Comparison of ENCODE assay signal across 9 mouse cellular contexts in the genomic region with DNA sequence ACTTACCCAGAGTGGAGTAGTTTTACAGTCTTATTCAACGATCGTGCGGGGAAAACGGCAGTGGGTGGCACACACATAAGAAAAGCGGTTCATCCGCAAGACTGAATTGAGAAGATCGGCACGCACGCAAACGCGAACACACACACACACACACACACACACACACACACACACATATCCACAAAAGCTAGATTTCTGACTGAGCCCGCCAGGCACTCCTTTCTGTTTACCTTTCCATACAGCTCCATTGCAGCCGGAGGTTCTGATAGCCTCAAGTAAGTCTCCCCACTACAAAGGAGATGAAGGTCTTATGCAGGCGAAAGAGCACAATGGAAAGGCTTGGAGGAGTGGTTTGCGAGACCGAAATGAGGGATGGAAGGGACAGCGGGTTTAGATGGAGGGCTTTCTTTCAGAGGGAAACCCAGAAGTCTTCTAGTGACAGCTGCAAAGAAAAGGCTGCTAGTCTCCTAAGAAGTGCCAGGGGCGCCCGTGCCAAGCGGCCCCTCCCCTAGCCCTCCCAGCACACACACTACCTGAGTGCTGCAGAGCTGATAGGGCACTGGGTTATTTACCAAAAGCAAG. TPM values are rescaled to one million over a fixed set of nuclear protein-coding genes. Genes with fewer than 3 reads are reported as not detected.
DNase-seq lines count a peak whose midpoint lies in the region; ATAC-seq and TF ChIP-seq lines count a peak whose summit lies in the region.
"Had no signal": no experiment of that assay in that cellular context is flagged by ENCODE, and none has a peak within 500 bp of the region (broad histone marks: within the 10 kb centered on the region; RNA-seq: fewer than 3 reads in every experiment).

Gene Rab3c (minus strand): TSS at position 434 of the 582 bp plus-strand sequence.

- WGBS in heart, postnatal 0 days: 2% methylated on average over 20 of the region's 20 CpGs
- whole genome bisulfite sequencing in forebrain, postnatal 0 days: under 1% methylated on average over 20 of the region's 20 CpGs
- WGBS in limb, embryonic 11.5 days: 2% methylated on average over 20 of the region's 20 CpGs
- under 1% methylated on average over 20 of the region's 20 CpGs for WGBS in midbrain, embryonic 14.5 days

- no peaks in the 10 kb centered on the region for H3K36me3 ChIP-seq in heart, postnatal 0 days (replicated peaks; ENCODE audit: control insufficient read depth, insufficient read depth, low read length)
- H3K36me3 ChIP-seq in forebrain, postnatal 0 days (ENCODE audit: insufficient read depth): no peaks in the 10 kb centered on the region
- no peaks in the 10 kb centered on the region for H3K36me3 ChIP-seq in limb, embryonic 11.5 days (ENCODE audit: control insufficient read depth, insufficient read depth, low read length)
- no peaks in the 10 kb centered on the region for H3K36me3 ChIP-seq in midbrain, embryonic 14.5 days (ENCODE audit: control insufficient read depth, insufficient read depth, low read length)

- peaks cover 17% of the 10 kb centered on the region; the same call in 1 of the 2 replicates for H3K27me3 ChIP-seq in heart, postnatal 0 days (ENCODE audit: control insufficient read depth, insufficient read depth, low read length)
- H3K27me3 ChIP-seq in forebrain, postnatal 0 days (ENCODE audit: insufficient read depth, low read length): no peaks in the 10 kb centered on the region
- H3K27me3 ChIP-seq in limb, embryonic 11.5 days (ENCODE audit: control insufficient read depth, insufficient read depth, low read length): 0 out of 2 replicates have a peak, but pooled peaks cover 3% of the 10 kb centered on the region
- no peaks in the 10 kb centered on the region for H3K27me3 ChIP-seq in midbrain, embryonic 14.5 days (ENCODE audit: control insufficient read depth, insufficient read depth, low read length)
- H3K27me3 ChIP-seq: CH12.LX had no signal

- peak within 1 kb of the TSS; percentile 40 for H3K4me3 ChIP-seq in heart, postnatal 0 days (ENCODE audit: low read depth, low read length)
- peak within 1 kb of the TSS; percentile 72 for H3K4me3 ChIP-seq in forebrain, postnatal 0 days (ENCODE audit: low read depth, low read length)
- peak within 1 kb of the TSS; percentile 26 for H3K4me3 ChIP-seq in limb, embryonic 11.5 days (ENCODE audit: low read depth, low read length)
- peak within 1 kb of the TSS; percentile 65 for H3K4me3 ChIP-seq in midbrain, embryonic 14.5 days (replicated peaks; ENCODE audit: low read depth, low read length)

- TF ChIP-seq EP300 in heart, postnatal 0 days (IDR thresholded peaks at IDR 0.05; ENCODE audit: low read depth): no peak

- no peak for DNase-seq in heart, postnatal 0 days (ENCODE audit: low spot score)
- no peak for DNase-seq in heart, postnatal 14 days
- peak; percentile 37 to 57 for DNase-seq in cerebellum, adult 18-20 months
- no peak for DNase-seq in forebrain, postnatal 0 days
- DNase-seq in limb, embryonic 11.5 days (ENCODE audit: low spot score): peak; percentile 23
- peak; percentile 75 for DNase-seq in midbrain, embryonic 14.5 days
- no peak for DNase-seq in adipocyte (ENCODE audit: low spot score)
- no peak for DNase-seq in kidney, postnatal 25 days

- TF ChIP-seq CTCF in heart, postnatal 0 days (IDR thresholded peaks at IDR 0.05; ENCODE audit: low read depth): no peak
- peak; percentile 28; the same call in 1 of the 2 replicates for TF ChIP-seq CTCF in forebrain, postnatal 0 days (IDR thresholded peaks at IDR 0.05; ENCODE audit: low read depth)

- no peaks in the 10 kb centered on the region; the same call in 1 of the 2 replicates for H3K9me3 ChIP-seq in heart, postnatal 0 days (replicated peaks; ENCODE audit: control insufficient read depth, low read length)
- H3K9me3 ChIP-seq in forebrain, postnatal 0 days (ENCODE audit: low read length): no peaks in the 10 kb centered on the region
- no peaks in the 10 kb centered on the region for H3K9me3 ChIP-seq in limb, embryonic 11.5 days (ENCODE audit: control insufficient read depth, low read length)
- H3K9me3 ChIP-seq in midbrain, embryonic 14.5 days (ENCODE audit: control insufficient read depth, low read length): no peaks in the 10 kb centered on the region

- no peak for ATAC-seq in heart, postnatal 0 days (ENCODE audit: insufficient read depth, low read depth)
- peak; percentile 55 for ATAC-seq in forebrain, postnatal 0 days
- ATAC-seq in limb, embryonic 11.5 days (ENCODE audit: insufficient number of reproducible peaks, low FRiP score, low TSS enrichment, low read depth): no peak; the same call in 1 of the 2 replicates
- ATAC-seq in midbrain, embryonic 14.5 days (ENCODE audit: low FRiP score, low TSS enrichment): peak; percentile 69

- no peaks in the 10 kb centered on the region for H3K4me1 ChIP-seq in heart, postnatal 0 days (ENCODE audit: control insufficient read depth, insufficient read depth)
- H3K4me1 ChIP-seq in forebrain, postnatal 0 days (ENCODE audit: insufficient read depth): no peaks in the 10 kb centered on the region
- H3K4me1 ChIP-seq in limb, embryonic 11.5 days (ENCODE audit: control insufficient read depth, insufficient read depth, low read length): no peaks in the 10 kb centered on the region
- peaks cover 3% of the 10 kb centered on the region; the same call in 1 of the 2 replicates for H3K4me1 ChIP-seq in midbrain, embryonic 14.5 days (ENCODE audit: control insufficient read depth, insufficient read depth, low read length)

- no peak within 1 kb of the TSS for H3K27ac ChIP-seq in heart, postnatal 0 days (ENCODE audit: low read depth)
- peak within 1 kb of the TSS; percentile 86 for H3K27ac ChIP-seq in forebrain, postnatal 0 days (ENCODE audit: low read depth, low read length)
- H3K27ac ChIP-seq in limb, embryonic 11.5 days (replicated peaks; ENCODE audit: low read depth, low read length): no peak within 1 kb of the TSS
- H3K27ac ChIP-seq in midbrain, embryonic 14.5 days (replicated peaks; ENCODE audit: low read depth, low read length): peak within 1 kb of the TSS; percentile 90

- intact Hi-C loops in heart, postnatal 14 days (cut with DNase I): no loop called here

- H3K4me2 ChIP-seq in heart, postnatal 0 days (ENCODE audit: low read depth, low read length): peak within 1 kb of the TSS; percentile 74
- peak within 1 kb of the TSS; percentile 73 for H3K4me2 ChIP-seq in forebrain, postnatal 0 days (ENCODE audit: low read depth)
- peak within 1 kb of the TSS; percentile 75 for H3K4me2 ChIP-seq in limb, embryonic 11.5 days (ENCODE audit: low read depth, severe bottlenecking)
- peak within 1 kb of the TSS; percentile 61 for H3K4me2 ChIP-seq in midbrain, embryonic 14.5 days (ENCODE audit: low read length)

- no peak within 1 kb of the TSS for H3K9ac ChIP-seq in heart, postnatal 0 days (replicated peaks; ENCODE audit: low read depth, low read length)
- H3K9ac ChIP-seq in forebrain, postnatal 0 days: peak within 1 kb of the TSS; percentile 82
- H3K9ac ChIP-seq in limb, embryonic 11.5 days (ENCODE audit: low read length): no peak within 1 kb of the TSS
- peak within 1 kb of the TSS; percentile 79 for H3K9ac ChIP-seq in midbrain, embryonic 14.5 days (replicated peaks; ENCODE audit: low read length)

RNA-seq across cellular contexts. Expression of gene Rab3c, which starts in this region (rescaled TPM):
- 0.04 and 0.08 TPM in 2 replicates for total RNA-seq in heart, postnatal 0 days (2014; rRNA removed; ENCODE audit: low replicate concordance)
- 0.56 and 0.60 TPM in 2 replicates for polyA plus RNA-seq in heart, postnatal 0 days (2015; fragmentation: Nextera tagmentation; extraction: Ambion mirVana)
- under 1 TPM; 0.05 to 0.10 TPM for total RNA-seq in heart, postnatal 14 days (2021)
- 110 and 130 TPM in 2 replicates for total RNA-seq in forebrain, postnatal 0 days (2014; rRNA removed)
- 59.1 and 106 TPM in 2 replicates for polyA plus RNA-seq in forebrain, postnatal 0 days (2015; fragmentation: Nextera tagmentation; extraction: Ambion mirVana)
- 0.39 and 0.65 TPM in 2 replicates for polyA plus RNA-seq in limb, embryonic 11.5 days (2014; fragmentation: Nextera tagmentation; extraction: Ambion mirVana)
- polyA plus RNA-seq in midbrain, embryonic 14.5 days (2014; fragmentation: Nextera tagmentation; extraction: Ambion mirVana): 207 and 223 TPM in 2 replicates
- total RNA-seq: CH12.LX had no signal

Comparison
In these comparisons a context has a peak if more than half of its experiments do, and no peak if none do; other contexts are left out.
1. RNA of gene Rab3c (total RNA-seq): 110 to 130 TPM in forebrain, postnatal 0 days; 0.05 to 0.10 TPM in heart, postnatal 14 days and 0.04 to 0.08 TPM in heart, postnatal 0 days; every median in the first group is over 100 times any median in the second.
2. RNA of gene Rab3c (polyA plus RNA-seq): 207 to 223 TPM in midbrain, embryonic 14.5 days and 59.1 to 106 TPM in forebrain, postnatal 0 days; 0.56 to 0.60 TPM in heart, postnatal 0 days and 0.39 to 0.65 TPM in limb, embryonic 11.5 days; every median in the first group is over 10 times any median in the second.
3. Peak in DNase-seq, H3K4me3 ChIP-seq and H3K4me2 ChIP-seq in limb, embryonic 11.5 days; RNA of the gene not detected or under 1 TPM.
4. ATAC-seq: peak in forebrain, postnatal 0 days (single experiment) and midbrain, embryonic 14.5 days (single experiment); none in heart, postnatal 0 days (single experiment) and limb, embryonic 11.5 days (single experiment).
5. DNase-seq: peak in cerebellum, adult 18-20 months (2 of 2) and midbrain, embryonic 14.5 days (single experiment); none in heart, postnatal 0 days (single experiment), heart, postnatal 14 days (0 of 2), forebrain, postnatal 0 days (single experiment), adipocyte (single experiment) and kidney, postnatal 25 days (0 of 2).
6. H3K27ac ChIP-seq: peak in forebrain, postnatal 0 days (single experiment) and midbrain, embryonic 14.5 days (single experiment); none in heart, postnatal 0 days (single experiment) and limb, embryonic 11.5 days (single experiment).
7. H3K9ac ChIP-seq: peak in forebrain, postnatal 0 days (single experiment) and midbrain, embryonic 14.5 days (single experiment); none in heart, postnatal 0 days (single experiment) and limb, embryonic 11.5 days (single experiment).
8. Peak in every context shown above with its lines, with median percentiles within 50 percentile points of each other: H3K4me2 ChIP-seq and H3K4me3 ChIP-seq.